Mouse (Mus musculus) heart, adult 2 months (tissue): ENCODE data around the gene Mgrn1.
A peak's percentile ranks its signal among the peaks of the same experiment; 100 is the strongest.

Source experiments
- CTCF ChIP-seq: fragments of 200-600 bp; IDR thresholded peaks from 2 replicates; pipeline ENCODE4 v1.8.1; 2022; ENCODE audit warnings: antibody characterized with exemption, mild to moderate bottlenecking, moderate library complexity
- EP300 ChIP-seq: fragments of 200-500 bp; IDR thresholded peaks from 2 replicates; pipeline ENCODE4 v1.6.1; 2011; ENCODE audit warnings: low read depth, low read length, control low read depth; ENCODE audit not compliant: insufficient read depth

DNA sequence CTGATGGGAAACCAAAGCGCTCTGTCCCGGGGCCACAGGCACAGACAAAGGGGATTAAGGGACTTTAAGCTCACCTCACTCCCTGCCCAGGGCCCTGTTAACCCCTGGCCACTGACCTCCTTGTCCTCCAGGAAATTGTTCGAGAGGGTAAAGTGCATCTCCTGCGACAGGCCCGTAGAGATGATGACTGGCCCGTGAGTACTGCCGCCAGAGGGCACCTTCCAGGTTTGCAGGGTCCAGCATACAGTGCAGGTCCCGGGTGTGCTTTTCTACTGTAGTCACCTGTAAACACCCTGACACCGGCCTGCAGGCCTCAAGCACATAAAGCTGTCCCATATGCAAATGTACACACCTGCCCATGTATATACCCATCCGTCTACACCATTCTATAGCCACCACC, 24.7 kb upstream of the Mgrn1 start:
- TF ChIP-seq EP300 = no peak
- TF ChIP-seq CTCF = peak; percentile 57
